Mouse (Mus musculus) left cerebral cortex, adult 18-20 months (tissue): ENCODE measurements around the gene Zfp354c. TPM values are rescaled to one million over a fixed set of nuclear protein-coding genes. Genes with fewer than 3 reads are reported as not detected.

Source experiments
- total RNA-seq, 2 experiments: library from RNA; stranded (reverse); gene quantifications; 2 replicates each; pipeline ENCODE4 v1.2.3; 2021

Zfp354c gene
- total RNA-seq, 2 experiments from 2014 or later = 45.4 to 47.2 TPM

Other genes starting within 250 kb of the Zfp354c start
- 10 to 100 TPM in 1 of 2 experiments, 1 to 10 TPM in 1; 9.9 to 12.1 TPM for gene Adamts2, start 225.6 kb downstream of the Zfp354c start, total RNA-seq
- gene Zfp879, start 13.8 kb upstream of the Zfp354c start, total RNA-seq = 1 to 10 TPM; 2.5 to 3.1 TPM
- gene Grm6, start 23.0 kb upstream of the Zfp354c start, total RNA-seq = not detected
- 1 to 10 TPM; 5.4 to 5.6 TPM for gene Zfp454, start 59.9 kb upstream of the Zfp354c start, total RNA-seq
- gene Zfp2, start 88.4 kb upstream of the Zfp354c start, total RNA-seq = 10 to 100 TPM; 23.8 to 25.8 TPM
- gene Zfp354b, start 103.9 kb upstream of the Zfp354c start, total RNA-seq = 1 to 10 TPM; 6.1 to 8.8 TPM
- gene 4933414I15Rik, start 116.0 kb upstream of the Zfp354c start, total RNA-seq = not detected
- not detected for gene Prop1, start 126.0 kb upstream of the Zfp354c start, total RNA-seq
- not detected for gene Olfr1378, start 138.8 kb upstream of the Zfp354c start, total RNA-seq
- gene Olfr1377, start 154.2 kb upstream of the Zfp354c start, total RNA-seq = not detected
- gene Olfr51, start 175.9 kb upstream of the Zfp354c start, total RNA-seq = not detected
- gene Olfr54, start 186.5 kb upstream of the Zfp354c start, total RNA-seq = not detected
- not detected for gene Olfr1375, start 220.4 kb upstream of the Zfp354c start, total RNA-seq
- 1 to 10 TPM; 6.5 to 7.7 TPM for gene Zfp354a, start 231.5 kb upstream of the Zfp354c start, total RNA-seq